ENCODE assay signal across 13 mouse cellular contexts in the genomic region with DNA sequence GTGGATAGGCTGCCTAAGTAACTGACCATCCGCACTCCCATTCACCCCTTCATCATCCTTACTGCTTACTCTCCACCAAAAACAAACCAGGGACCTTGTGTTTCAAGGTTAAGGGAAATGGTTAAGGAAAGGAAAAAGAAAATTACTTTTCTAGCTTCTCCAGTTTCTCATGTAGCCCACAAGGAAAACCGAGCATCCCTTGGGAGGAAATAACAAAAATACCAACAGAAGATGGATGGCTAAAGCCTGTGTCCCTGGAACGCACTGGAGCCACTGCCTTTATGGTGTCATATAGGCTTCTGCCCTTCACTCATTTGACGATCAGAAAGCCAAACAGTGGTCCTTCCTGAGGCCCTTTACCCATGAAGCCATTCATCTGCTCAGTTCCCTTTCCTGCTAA. TPM values are rescaled to one million over a fixed set of nuclear protein-coding genes. Genes with fewer than 3 reads are reported as not detected.
DNase-seq lines count a peak whose midpoint lies in the region.
"Had no signal": no experiment of that assay in that cellular context is flagged by ENCODE, and none has a peak within 500 bp of the region (broad histone marks: within the 10 kb centered on the region; RNA-seq: fewer than 3 reads in every experiment).

No protein-coding gene starts in this region.

- peak; percentile 10 for DNase-seq in embryo, embryonic 10.5 days (ENCODE audit: low spot score)
- DNase-seq in embryo, embryonic 9.5 days (ENCODE audit: extremely low spot score): no peak
- peak; percentile 58 for DNase-seq in kidney, adult 9 months
- DNase-seq in kidney, adult 18-20 months: no peak
- DNase-seq in kidney, postnatal 14 days: peak; percentile 46
- no peak for DNase-seq in natural killer cell, adult 2 months (ENCODE audit: low spot score in 2 of 2)
- DNase-seq in adrenal gland, postnatal 4 days (ENCODE audit: low spot score in 2 of 2): no peak
- DNase-seq: adrenal gland, adult 8-10 months; B cell, adult 2 months; cerebellum, adult 11-12 months; cerebellum, adult 9-10 months; embryo, embryonic 11 days; gastrocnemius, postnatal 10 days had no signal

RNA-seq across cellular contexts. Expression of a gene that starts 27.7 kb away (rescaled TPM):
- total RNA-seq in adrenal gland, postnatal 4 days (2021): 10 to 100 TPM; 42.1 to 44.8 TPM

Comparison
In these comparisons a context has a peak if more than half of its experiments do, and no peak if none do; other contexts are left out.
1. DNase-seq: peak in embryo, embryonic 10.5 days (single experiment), kidney, adult 9 months (single experiment) and kidney, postnatal 14 days (single experiment); none in embryo, embryonic 9.5 days (single experiment), kidney, adult 18-20 months (single experiment), natural killer cell, adult 2 months (0 of 2) and adrenal gland, postnatal 4 days (0 of 2).